Mouse (Mus musculus): ENCODE data around the gene Cxadr.

- TF ChIP-seq MAFK (IDR thresholded peaks at IDR 0.05; ENCODE audit: borderline replicate concordance, low read depth, low read length) (no peak), GATA1 (IDR thresholded peaks at IDR 0.05; ENCODE audit: low read depth, low read length) (no peak), CTCF (IDR thresholded peaks at IDR 0.05 in 2 of 3, conservative IDR thresholded peaks at IDR 0.05 in 1 of 3; ENCODE audit: control insufficient read depth in 1 of 3, insufficient read depth in 1 of 3, low read depth in 2 of 3, low read length in 3 of 3, poor library complexity in 1 of 3, severe bottlenecking in 1 of 3) (no peak), POLR2A (IDR thresholded peaks at IDR 0.05; ENCODE audit: control insufficient read depth in 1 of 2, insufficient read depth in 1 of 2, low read depth in 1 of 2, low read length in 2 of 2, poor library complexity in 1 of 2) (peak; percentile 77 to 78; a peak in 2 of 4 replicates), EP300 (IDR thresholded peaks at IDR 0.05; ENCODE audit: low read depth in 1 of 2, low read length in 2 of 2) (no peak; a peak in 1 of 4 replicates)
Observed at GRCm38 (mm10) chr16:78376745-78377570, 75.7 kb downstream of the Cxadr start, which contains the start of gene Btg3.
